Mouse (Mus musculus) stomach, postnatal 0 days (tissue): ENCODE results near the gene Plxnb2. TPM values are rescaled to one million over a fixed set of nuclear protein-coding genes. Genes with fewer than 3 reads are reported as not detected.

Experiments used
- ATAC-seq: fragments of 200-750 bp; cut with Nextera tagmentation; 2 replicates; pipeline ENCODE4 v1.8.0; 2017; ENCODE audit not compliant: low FRiP score, low TSS enrichment
- DNase-seq: peaks from one replicate; pipeline ENCODE4 v3.0.0-alpha.2; 2016; ENCODE audit warnings: low spot score
- H3K27ac ChIP-seq: fragments of 300-500 bp; sonication (generic); replicated peaks from 2 replicates; pipeline ENCODE4 v1.5.1; 2014; ENCODE audit warnings: mild to moderate bottlenecking, control low read depth
- H3K27me3 ChIP-seq: fragments of 300-500 bp; sonication (generic); 2 replicates; pipeline ENCODE4 v1.6.1; 2014; ENCODE audit warnings: low read length; ENCODE audit not compliant: control insufficient read depth, insufficient read depth
- H3K36me3 ChIP-seq: fragments of 300-500 bp; sonication (generic); 2 replicates; pipeline ENCODE4 v1.6.1; 2014; ENCODE audit warnings: low read length, mixed read lengths; ENCODE audit not compliant: control insufficient read depth, insufficient read depth
- H3K4me1 ChIP-seq: fragments of 300-500 bp; sonication (generic); replicated peaks from 2 replicates; pipeline ENCODE4 v1.6.1; 2014; ENCODE audit warnings: antibody characterized with exemption; ENCODE audit not compliant: control insufficient read depth, insufficient read depth
- H3K4me2 ChIP-seq: fragments of 300-500 bp; sonication (generic); replicated peaks from 2 replicates; pipeline ENCODE4 v1.6.1; 2014; ENCODE audit warnings: low read depth, mild to moderate bottlenecking, control low read depth, moderate library complexity
- H3K4me3 ChIP-seq: fragments of 300-500 bp; sonication (generic); 2 replicates; pipeline ENCODE4 v1.5.1; 2014; ENCODE audit warnings: low read depth, low read length, control low read depth
- H3K9ac ChIP-seq: fragments of 300-500 bp; sonication (generic); 2 replicates; pipeline ENCODE4 v1.6.1; 2014; ENCODE audit warnings: mild to moderate bottlenecking, low read length, control low read depth, mixed read lengths
- H3K9me3 ChIP-seq: fragments of 300-500 bp; sonication (generic); 2 replicates; pipeline ENCODE4 v1.6.1; 2016; ENCODE audit warnings: low read length; ENCODE audit not compliant: control insufficient read depth
- CTCF ChIP-seq: IDR thresholded peaks from 2 replicates; pipeline ENCODE4 v1.5.1; 2016; ENCODE audit warnings: antibody characterized with exemption, low read depth, mild to moderate bottlenecking, moderate library complexity
- EP300 ChIP-seq: optimal IDR thresholded peaks from 2 replicates; pipeline ENCODE3; 2016; ENCODE audit warnings: antibody characterized with exemption
- WGBS: fragments of 180-500 bp; shearing (Covaris S2); extraction: QIAGEN DNeasy Blood & Tissue Kit; methylation state at CpG from one replicate; pipeline ENCODE4 v1.1.7; 2014; 5-methylcytosine and 5-hydroxymethylcytosine counted together
- polyA plus RNA-seq: library from polyadenylated mRNA; unstranded; fragments of >200 nt; fragmentation: Nextera tagmentation; extraction: Ambion mirVana; gene quantifications from 2 replicates; pipeline ENCODE4 v1.2.1, GENCODE M21; 2015

The Plxnb2 gene
- polyA plus RNA-seq, 1 experiment from 2014 or later, result 75.2 TPM

DNA sequence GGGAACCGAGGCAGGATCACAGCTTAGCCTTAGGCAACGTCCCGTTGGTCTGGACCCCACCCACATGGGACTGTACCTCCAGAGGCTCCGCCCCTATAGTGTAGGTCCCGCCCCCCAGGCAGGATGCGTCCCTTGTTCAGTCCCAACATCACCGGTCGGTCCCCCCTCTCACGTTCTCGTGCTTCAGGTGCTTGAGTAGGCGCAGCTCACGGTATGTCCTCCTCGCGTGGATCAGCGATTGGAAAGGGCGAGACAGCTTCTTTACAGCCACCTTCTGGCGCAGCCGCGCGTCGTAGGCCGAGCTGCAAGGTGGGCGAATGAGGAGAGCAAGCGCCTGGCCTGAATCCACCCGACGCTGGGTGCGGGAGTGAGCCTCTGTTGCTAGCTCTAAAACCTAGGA lies 34.1 kb downstream of the Plxnb2 start:
- H3K9ac ChIP-seq, result peak overlapping the region; percentile 23; the same call in 1 of the 2 replicates

DNA sequence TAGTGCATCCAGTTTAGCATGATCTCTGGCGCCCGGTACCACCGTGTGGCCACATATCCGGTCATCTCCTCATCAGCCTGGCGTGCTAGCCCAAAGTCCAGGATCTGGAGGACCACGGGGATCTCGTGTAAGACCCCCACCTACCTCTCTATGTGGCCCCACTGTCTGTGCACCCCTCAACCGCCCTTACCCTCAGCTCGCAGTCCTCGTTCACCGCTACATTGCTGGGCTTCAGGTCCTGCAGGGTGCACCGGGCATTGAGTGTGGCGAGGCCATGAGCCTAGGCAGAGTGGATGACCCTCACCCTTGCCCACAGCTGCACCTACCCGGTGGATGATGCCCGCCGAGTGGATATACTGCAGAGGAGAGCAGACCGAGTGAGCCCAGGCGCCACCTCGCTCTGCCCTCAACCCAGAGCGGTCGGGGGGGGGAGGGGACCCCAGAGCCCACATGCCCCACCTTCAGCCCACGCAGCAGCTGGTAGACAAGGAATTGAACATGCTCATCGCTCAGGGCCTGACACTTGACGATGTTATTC lies 34.7 kb downstream of the Plxnb2 start:
- peak; percentile 14; the same call in 1 of the 2 replicates for ATAC-seq
- TF ChIP-seq EP300 (no peak), CTCF (no peak)
- DNase-seq, result no peak
- H3K27ac ChIP-seq, result no peak overlapping the region
- peaks cover 3% of the 10 kb centered on the region; the same call in 1 of the 2 replicates for H3K27me3 ChIP-seq
- H3K36me3 ChIP-seq, result no peaks in the 10 kb centered on the region
- H3K4me3 ChIP-seq, result no peak overlapping the region; the same call in 1 of the 2 replicates
- H3K4me2 ChIP-seq, result no peak overlapping the region; the same call in 1 of the 2 replicates
- H3K4me1 ChIP-seq, result peaks cover 5% of the 10 kb centered on the region
- H3K9ac ChIP-seq, result no peak overlapping the region
- 63% methylated on average over 24 of the region's 24 CpGs for WGBS
- H3K9me3 ChIP-seq, result no peaks in the 10 kb centered on the region

More for the DNA sequence above, 34.1 kb downstream of the Plxnb2 start:
- H3K9me3 ChIP-seq, result no peaks in the 10 kb centered on the region
- H3K27ac ChIP-seq, result no peak overlapping the region
- DNase-seq, result peak; percentile 64
- peak; percentile 25; the same call in 1 of the 2 replicates for ATAC-seq
- peak overlapping the region; percentile 50 for H3K4me2 ChIP-seq
- 4% methylated on average over 27 of the region's 27 CpGs for WGBS
- peaks cover 5% of the 10 kb centered on the region for H3K4me1 ChIP-seq
- H3K4me3 ChIP-seq, result peak overlapping the region; percentile 8
- no peaks in the 10 kb centered on the region; the same call in 1 of the 2 replicates for H3K27me3 ChIP-seq
- H3K36me3 ChIP-seq, result no peaks in the 10 kb centered on the region
- TF ChIP-seq EP300, result no peak
- TF ChIP-seq CTCF, result no peak

DNA sequence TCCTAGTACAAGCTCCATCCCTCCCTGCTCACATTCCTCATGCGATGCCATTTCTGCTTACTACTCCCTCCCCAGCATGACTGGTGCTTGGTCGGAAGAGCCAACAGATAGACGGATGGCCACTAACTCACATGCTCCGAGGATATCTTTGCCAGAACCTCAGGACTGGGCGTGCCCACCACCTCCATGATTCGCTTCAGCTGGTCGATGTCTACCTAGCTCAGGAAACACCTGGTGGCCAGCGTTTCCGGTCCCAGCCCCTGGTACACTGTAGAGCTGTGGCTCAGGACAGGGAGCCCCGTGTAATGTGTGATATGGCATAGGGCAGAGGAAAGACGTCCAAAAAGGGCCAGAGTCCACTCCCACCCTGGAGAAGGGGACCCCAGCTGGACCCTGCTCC lies 35.6 kb downstream of the Plxnb2 start:
- DNase-seq, result no peak
- no peak for TF ChIP-seq CTCF
- TF ChIP-seq EP300, result no peak
- Histone ChIP-seq H3K9ac (no peak overlapping the region), H3K9me3 (no peaks in the 10 kb centered on the region), H3K27me3 (peaks cover 5% of the 10 kb centered on the region; the same call in 1 of the 2 replicates), H3K36me3 (no peaks in the 10 kb centered on the region), H3K4me3 (no peak overlapping the region), H3K4me1 (peaks cover 4% of the 10 kb centered on the region), H3K4me2 (no peak overlapping the region), H3K27ac (no peak overlapping the region)
- 77% methylated on average over 11 of the region's 11 CpGs for WGBS
- ATAC-seq, result no peak

DNA sequence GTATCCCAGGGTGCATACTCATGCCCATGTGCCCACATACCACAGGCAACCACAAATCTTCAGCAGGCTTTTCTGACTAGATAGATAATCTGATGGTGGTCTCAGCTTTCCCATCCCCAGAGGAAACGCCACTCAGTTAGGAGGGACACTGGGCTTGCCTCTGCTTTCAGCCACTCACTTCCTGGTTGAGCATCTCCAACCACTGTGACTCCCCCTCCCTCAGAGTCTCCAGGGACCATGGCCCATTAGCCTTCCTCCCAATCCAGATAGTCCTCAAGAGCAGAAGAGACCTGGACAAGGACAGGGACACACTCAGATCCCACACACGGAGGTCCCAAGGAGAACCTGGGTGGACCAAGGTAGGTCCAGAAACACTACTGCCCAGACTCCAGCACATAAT lies 37.5 kb downstream of the Plxnb2 start:
- H3K4me2 ChIP-seq, result no peak overlapping the region
- H3K9me3 ChIP-seq, result no peaks in the 10 kb centered on the region
- WGBS, result 56% methylated on average over 2 of the region's 2 CpGs
- H3K4me1 ChIP-seq, result no peaks in the 10 kb centered on the region
- no peak for TF ChIP-seq CTCF
- no peak for TF ChIP-seq EP300
- peaks cover 5% of the 10 kb centered on the region for H3K27me3 ChIP-seq
- no peak for ATAC-seq
- no peak overlapping the region for H3K27ac ChIP-seq
- H3K4me3 ChIP-seq, result no peak overlapping the region
- DNase-seq, result no peak
- H3K36me3 ChIP-seq, result no peaks in the 10 kb centered on the region
- no peak overlapping the region for H3K9ac ChIP-seq

DNA sequence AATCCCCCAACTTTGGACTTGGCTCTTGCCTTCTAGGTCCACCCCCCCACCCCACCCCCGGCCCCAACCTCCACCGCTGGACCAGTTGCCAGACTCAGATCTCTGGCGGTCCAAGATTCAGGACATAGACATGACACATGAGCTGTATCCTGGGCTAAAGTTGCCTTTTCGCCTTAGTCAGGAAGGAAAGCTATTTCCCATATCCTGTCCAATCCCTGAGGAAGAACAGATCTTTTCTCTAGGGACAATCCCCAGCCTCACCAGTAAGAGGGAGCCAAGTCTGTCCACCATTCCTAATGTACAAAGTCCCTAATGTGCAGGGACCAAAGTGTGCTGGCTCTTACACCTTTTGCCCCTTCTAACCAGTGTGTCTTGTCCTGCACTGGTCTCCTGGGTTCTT lies 38.7 kb downstream of the Plxnb2 start:
- WGBS, result 54% methylated on average over 4 of the region's 4 CpGs
- Histone ChIP-seq H3K4me1 (no peaks in the 10 kb centered on the region), H3K27ac (no peak overlapping the region), H3K27me3 (peaks cover 5% of the 10 kb centered on the region), H3K9me3 (no peaks in the 10 kb centered on the region), H3K4me3 (no peak overlapping the region), H3K9ac (no peak overlapping the region), H3K36me3 (no peaks in the 10 kb centered on the region), H3K4me2 (no peak overlapping the region)
- ATAC-seq (no peak), DNase-seq (no peak)
- TF ChIP-seq EP300, result no peak
- TF ChIP-seq CTCF, result no peak

DNA sequence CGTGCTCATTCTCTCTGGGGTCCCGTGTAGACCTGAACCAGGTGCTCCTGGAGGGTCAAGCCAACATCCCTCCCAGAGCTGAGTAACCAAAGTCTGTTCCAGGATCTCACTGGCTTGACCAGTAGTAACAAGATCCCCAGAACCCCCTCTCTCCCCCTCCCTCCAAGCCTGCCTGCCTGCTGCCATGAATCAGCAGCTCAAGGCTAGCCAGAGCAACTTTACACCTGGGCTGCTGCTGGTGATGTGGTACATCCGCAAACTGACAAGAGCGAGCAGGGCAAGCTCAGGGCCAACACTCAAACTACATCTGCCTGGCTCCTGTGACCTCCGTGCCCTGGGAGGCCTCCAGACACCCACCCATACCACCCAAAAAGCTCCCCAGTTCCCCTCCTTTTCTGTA lies 39.1 kb downstream of the Plxnb2 start:
- Histone ChIP-seq H3K9me3 (no peaks in the 10 kb centered on the region), H3K4me1 (no peaks in the 10 kb centered on the region), H3K9ac (no peak overlapping the region), H3K36me3 (no peaks in the 10 kb centered on the region), H3K4me3 (no peak overlapping the region), H3K4me2 (no peak overlapping the region), H3K27ac (no peak overlapping the region), H3K27me3 (peaks cover 5% of the 10 kb centered on the region)
- 23% methylated on average over 5 of the region's 5 CpGs for WGBS
- TF ChIP-seq EP300, result no peak
- no peak for TF ChIP-seq CTCF
- DNase-seq (no peak), ATAC-seq (no peak)
